Mouse (Mus musculus) megakaryocyte-erythroid progenitor cell, adult 5-6 weeks (primary cell): Measurements from ENCODE around the gene Adora2a. TPM values are rescaled to one million over a fixed set of nuclear protein-coding genes. Genes with fewer than 3 reads are reported as not detected.
"Not testable (repeated sequence)": the region's sequence is repeated elsewhere in the genome, so short reads cannot be mapped to it uniquely, and the experiment has no call there.

Experiments used
- ATAC-seq: replicated peaks from 2 replicates; pipeline ENCODE4 v1.8.0; 2016; ENCODE audit warnings: mild to moderate bottlenecking, inconsistent platforms; ENCODE audit not compliant: severe bottlenecking, poor library complexity, low FRiP score, low TSS enrichment
- total RNA-seq, 2 experiments: library from RNA; stranded (forward) in 1 of 2; stranded (reverse) in 1 of 2; fragments of 200-1000, 215-1000 nt in 1 of 2; fragments of >200 nt in 1 of 2; fragmentation: Nextera tagmentation in 1 of 2; gene quantifications; 2 replicates each; pipeline ENCODE4 v1.2.3; 2014 to 2017

The Adora2a gene
- total RNA-seq (2014; fragmentation: Nextera tagmentation), result 0.09 and 0.67 TPM in 2 replicates
- 0.28 and 0.88 TPM in 2 replicates for total RNA-seq (2017)

- ATAC-seq, result no peak
These were observed at the start of gene Adora2a for GRCm38 (mm10) chr10:75316872-75316907. Gene Adora2a (plus strand): TSS chr10:75316877.

GRCm38 (mm10) chr10:75273020-75273419 lies 43.7 kb upstream of the Adora2a start:
- peak; percentile 87 for ATAC-seq

- no peak for ATAC-seq
These were observed 40.2 kb upstream of the Adora2a start for GRCm38 (mm10) chr10:75276427-75277013.

- ATAC-seq, result peak; percentile 72; the same call in 1 of the 2 replicates
These were observed 39.2 kb upstream of the Adora2a start for GRCm38 (mm10) chr10:75277501-75277900.

GRCm38 (mm10) chr10:75282648-75283047 lies 34.0 kb upstream of the Adora2a start:
- ATAC-seq, result no peak; the same call in 1 of the 2 replicates

- no peak for ATAC-seq
These were observed 32.9 kb upstream of the Adora2a start for GRCm38 (mm10) chr10:75283821-75284220.

GRCm38 (mm10) chr10:75288579-75288978 lies 28.1 kb upstream of the Adora2a start:
- ATAC-seq, result no peak

DNA sequence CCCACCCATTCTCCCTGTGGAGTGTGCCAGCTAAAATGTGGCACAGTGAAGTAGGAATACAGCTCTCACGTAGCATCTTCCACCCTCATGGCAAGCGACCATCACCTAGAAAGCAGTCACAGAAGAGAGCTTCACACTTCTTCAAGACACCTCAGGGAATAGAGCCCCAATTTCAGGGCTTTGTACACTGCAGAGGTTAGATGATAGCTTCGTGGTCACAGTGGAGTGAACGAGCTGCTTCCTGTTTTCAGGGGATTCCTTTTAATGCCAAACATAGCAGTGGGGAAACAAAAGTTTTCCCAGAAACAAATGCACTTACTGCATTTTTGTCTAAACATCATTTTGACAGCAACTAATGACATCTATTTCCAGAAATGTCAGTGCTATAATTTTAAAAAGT lies 27.3 kb upstream of the Adora2a start:
- ATAC-seq, result no peak

DNA sequence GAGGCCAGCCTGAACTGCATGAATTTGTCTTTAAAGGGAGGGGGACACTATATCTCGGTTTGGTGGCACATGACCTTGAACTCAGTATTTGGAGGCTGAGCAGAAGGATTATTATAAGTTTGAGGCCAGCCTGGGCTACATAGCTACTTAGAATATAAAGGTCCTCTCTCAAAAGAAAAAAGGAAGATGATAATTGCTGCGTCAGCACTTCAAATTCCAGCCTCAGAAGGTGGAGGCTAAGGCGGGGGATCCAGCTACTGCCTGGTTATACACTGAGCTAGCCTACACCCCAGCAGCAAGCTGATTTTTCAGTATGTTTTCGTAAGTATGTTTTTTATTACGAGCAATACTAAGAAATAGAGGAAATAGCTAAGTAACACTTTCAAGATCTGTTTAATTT lies 26.0 kb upstream of the Adora2a start:
- no peak for ATAC-seq

DNA sequence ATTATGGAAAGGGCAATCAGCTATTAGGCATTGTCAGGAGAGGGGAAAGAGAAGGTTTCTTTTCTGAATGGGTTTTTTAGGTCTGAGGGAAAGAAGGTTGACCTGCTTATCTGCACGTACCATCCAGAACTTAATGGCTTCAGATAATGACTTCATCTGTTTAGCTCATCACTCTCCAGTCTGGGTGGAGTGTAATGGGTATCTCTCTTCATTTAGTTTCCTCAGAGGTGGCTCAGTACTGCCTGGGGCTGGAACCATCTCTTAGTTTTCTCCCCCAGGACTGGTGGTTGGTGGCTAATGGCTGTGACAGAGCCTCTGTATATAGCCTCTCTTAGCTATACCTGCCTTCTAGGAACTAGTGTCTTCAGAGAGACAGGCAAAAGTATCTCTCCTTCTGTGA lies 25.3 kb upstream of the Adora2a start:
- ATAC-seq, result peak; percentile 75

DNA sequence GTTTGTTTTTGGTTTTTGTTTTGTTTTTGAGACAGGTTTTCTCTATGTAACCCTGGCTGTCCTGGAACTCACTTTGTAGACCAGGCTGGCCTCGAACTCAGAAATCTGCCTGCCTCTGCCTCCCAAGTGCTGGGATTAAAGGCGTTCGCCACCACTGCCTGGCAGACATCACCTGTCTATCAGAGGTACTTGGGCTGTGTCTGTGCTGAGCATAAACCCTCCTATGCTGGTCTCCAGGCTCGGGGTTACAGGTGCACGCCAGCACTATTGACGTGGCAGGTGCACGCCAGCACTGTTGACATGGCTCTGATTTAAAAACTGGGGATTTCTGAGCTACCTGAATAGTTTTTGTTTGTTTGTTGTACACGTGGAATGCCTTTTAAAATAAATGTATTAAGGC lies 24.5 kb upstream of the Adora2a start:
- ATAC-seq, result not testable (repeated sequence)

DNA sequence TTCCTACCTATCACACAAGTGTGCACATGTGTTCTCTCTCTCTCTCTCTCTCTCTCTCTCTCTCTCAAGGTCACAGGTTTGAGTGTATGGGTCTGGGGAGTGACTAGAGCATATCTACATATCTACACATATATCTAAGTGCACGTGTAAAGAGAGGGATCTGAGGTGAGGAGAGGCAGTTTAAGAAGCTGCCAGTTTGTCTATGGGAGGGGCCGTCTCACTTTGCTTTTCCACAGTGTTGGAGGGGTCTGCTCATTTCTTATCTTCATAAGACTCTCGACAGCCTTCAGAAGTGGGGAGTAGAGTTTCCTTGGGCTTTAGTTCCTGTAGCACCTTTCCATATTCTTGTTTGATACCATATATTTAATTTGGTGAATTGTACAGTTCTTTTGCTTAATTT lies 23.4 kb upstream of the Adora2a start:
- ATAC-seq, result no peak

DNA sequence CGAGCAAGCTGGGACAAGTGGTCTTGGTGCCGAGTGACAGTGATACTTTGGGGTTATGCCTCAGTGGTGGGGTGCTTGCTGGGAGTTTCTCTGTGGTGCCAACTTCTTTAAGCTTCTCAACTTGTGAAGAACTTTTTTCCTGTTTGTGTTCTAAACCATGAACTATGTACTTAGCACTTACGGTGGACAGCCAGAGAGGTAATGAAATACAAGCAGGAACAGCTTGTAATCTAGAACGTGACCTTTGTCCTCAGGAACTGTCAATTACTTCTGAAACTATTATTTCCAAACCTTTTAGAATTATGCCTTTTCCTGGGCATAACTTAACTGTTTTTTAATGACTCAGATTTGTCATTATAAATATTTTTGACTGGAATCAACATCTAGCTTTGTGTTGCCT lies 22.3 kb upstream of the Adora2a start:
- ATAC-seq, result no peak

DNA sequence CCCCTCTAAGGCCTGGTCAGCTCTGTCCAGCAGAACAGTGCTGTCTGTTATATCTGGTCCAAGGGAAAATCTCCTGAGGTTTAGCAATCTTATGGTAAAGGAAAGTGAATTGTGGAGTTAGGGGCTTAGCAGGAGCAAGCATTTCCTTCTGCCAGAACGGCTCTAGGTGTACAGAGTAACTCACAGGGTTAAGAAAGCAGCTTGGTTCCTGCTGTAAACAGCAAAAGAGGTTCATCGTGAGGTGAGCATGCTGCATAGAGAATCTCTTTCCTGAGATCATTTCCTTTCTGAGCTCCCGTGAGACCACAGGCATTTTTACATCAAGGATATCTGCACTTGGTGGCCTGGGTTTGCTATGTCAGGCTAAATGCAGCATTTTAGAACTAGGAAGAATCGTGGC lies 21.8 kb upstream of the Adora2a start:
- ATAC-seq, result no peak

- no peak for ATAC-seq
These were observed 18.1 kb upstream of the Adora2a start for GRCm38 (mm10) chr10:75298608-75299007.

GRCm38 (mm10) chr10:75299785-75300418 lies 16.8 kb upstream of the Adora2a start:
- ATAC-seq, result peak; percentile 23; the same call in 1 of the 2 replicates

DNA sequence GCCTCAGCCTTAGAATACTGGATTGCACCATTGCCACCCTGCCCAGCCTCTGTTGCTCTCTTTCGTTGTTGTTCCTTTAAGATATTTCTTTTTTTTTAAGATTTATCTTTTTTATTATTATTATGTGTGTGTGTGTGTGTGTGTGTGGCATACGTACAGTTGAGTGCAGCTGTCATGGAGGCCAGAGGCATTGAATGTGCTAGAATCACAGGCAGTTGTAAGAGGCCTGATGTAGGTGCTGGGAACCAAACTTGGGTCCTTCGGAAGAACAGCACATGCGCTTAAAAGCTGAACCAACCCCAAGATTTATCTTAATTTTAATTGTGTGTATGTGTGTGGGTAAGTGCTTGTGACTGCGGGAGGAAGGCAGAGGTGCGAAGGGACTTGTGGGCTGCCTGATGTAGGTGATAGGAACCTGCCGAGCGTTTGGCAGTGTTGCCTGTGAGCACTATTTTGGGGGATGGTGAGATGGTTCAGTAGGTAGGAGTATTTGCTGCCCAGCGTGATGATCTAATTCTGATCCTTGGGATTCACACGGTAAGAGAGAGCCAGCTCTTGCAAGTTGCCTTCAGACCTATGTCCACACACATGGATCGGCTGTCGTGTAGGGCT lies 15.4 kb upstream of the Adora2a start:
- ATAC-seq, result peak; percentile 22

- ATAC-seq, result peak; percentile 84
These were observed 14.7 kb upstream of the Adora2a start for GRCm38 (mm10) chr10:75301937-75302336.

DNA sequence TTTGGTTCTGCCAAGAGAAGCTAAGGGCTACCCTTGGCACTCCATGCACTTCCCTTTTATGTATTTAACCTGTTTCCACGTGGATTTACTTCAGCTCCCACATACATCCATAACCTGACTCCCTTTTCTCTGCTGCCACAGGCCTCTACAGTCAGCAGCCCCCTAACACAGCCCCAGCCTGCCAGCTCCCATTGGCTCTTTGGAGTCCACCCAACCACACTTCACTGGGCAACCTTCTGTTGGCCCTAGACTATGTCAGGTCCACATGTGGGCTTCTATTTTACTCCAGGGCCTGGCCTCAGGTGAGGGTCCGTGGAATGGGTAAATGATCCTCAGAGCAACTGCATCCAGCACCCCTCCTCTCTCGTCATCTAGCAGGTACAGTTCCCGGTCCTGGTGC lies 14.1 kb upstream of the Adora2a start:
- ATAC-seq, result no peak

DNA sequence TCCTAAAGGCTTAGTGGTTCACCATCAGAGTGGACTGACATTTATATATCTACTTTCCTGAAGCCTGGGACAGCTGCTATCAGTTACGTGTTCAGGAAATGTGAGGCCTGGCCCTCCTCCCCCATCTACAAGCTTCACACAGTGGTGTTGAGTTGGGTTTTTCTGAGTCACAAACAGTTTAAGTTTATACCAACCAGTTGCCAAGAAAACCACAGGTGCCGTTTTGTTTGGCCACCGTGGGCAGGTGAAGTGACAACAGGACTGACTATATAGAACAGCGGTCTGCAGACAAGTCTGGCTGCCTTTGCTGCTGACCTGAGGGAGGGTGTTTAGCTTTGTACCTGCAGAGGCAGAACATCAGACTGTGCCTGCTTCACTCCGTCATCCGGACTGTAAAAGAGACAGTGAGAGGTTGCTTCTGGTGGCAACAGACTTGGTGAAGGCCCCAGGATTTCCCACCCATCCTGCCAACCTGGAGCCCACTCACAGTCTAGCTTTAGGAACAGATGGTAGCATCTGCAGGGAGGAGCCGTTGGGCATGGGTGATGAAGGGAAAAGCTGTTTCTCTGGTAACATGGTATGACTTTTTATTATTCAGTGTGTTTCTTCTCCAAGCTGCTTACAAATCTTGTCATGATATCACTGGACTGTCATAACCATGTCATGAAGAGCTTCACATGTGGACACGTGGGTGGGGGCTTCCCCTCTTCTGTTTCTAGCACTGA lies 13.2 kb upstream of the Adora2a start:
- no peak for ATAC-seq

DNA sequence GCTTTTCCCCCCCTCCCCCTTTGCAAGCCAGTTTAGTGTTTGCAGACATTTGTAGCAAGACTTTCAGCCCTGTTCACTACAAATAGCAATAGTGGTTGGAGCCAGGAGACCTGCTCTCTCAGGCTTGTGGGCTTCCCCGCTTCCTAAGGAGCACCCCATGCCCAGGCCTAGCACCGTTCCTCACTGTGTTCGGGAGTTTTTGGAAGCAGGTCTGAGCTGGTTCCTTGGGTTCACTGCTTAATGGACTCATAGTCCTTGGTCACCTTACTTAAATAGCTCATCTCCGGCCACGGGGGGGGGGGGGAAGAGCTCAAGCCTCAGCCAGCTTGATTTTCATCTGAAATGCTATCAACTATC lies 12.7 kb upstream of the Adora2a start:
- ATAC-seq, result no peak
